Mouse (Mus musculus): Measurements from ENCODE around the gene Hist1h2ah. TPM values are rescaled to one million over a fixed set of nuclear protein-coding genes. Genes with fewer than 3 reads are reported as not detected.

Hist1h2ah gene
- polyA plus RNA-seq, 1 experiment, result not detected

GRCm38 (mm10) chr13:22005605-22006333, 29.6 kb downstream of the Hist1h2ah start:
- Histone ChIP-seq H3K4me3 (replicated peaks; ENCODE audit: insufficient read depth, low read depth, low read length) (peak overlapping the region; percentile 54), H3K27me3 (ENCODE audit: control insufficient read depth, insufficient read depth, low read length) (peaks cover 10% of the 10 kb centered on the region; the same call in 1 of the 2 replicates), H3K27ac (ENCODE audit: insufficient read depth, low read length) (no peak overlapping the region), H3K4me1 (ENCODE audit: control insufficient read depth, insufficient read depth, low read length) (peaks cover 5% of the 10 kb centered on the region; the same call in 1 of the 2 replicates)
- under 1% methylated on average over 45 of the region's 45 CpGs for WGBS
- DNase-seq, result peak in 1 of 2 experiments; percentile 46
- no peak for TF ChIP-seq POLR2A (IDR thresholded peaks at IDR 0.05; ENCODE audit: borderline replicate concordance, insufficient read depth, low read length)
- no peak for TF ChIP-seq CTCF (IDR thresholded peaks at IDR 0.05; ENCODE audit: borderline replicate concordance, insufficient read depth, low read depth, low read length)

GRCm38 (mm10) chr13:22001823-22002222, 33.5 kb downstream of the Hist1h2ah start:
- no peak overlapping the region for H3K27ac ChIP-seq (ENCODE audit: insufficient read depth, low read length)
- H3K27me3 ChIP-seq (ENCODE audit: control insufficient read depth, insufficient read depth, low read length), result peaks cover 14% of the 10 kb centered on the region; the same call in 1 of the 2 replicates
- no peak overlapping the region for H3K4me3 ChIP-seq (replicated peaks; ENCODE audit: insufficient read depth, low read depth, low read length)
- no peak for TF ChIP-seq CTCF (IDR thresholded peaks at IDR 0.05; ENCODE audit: borderline replicate concordance, insufficient read depth, low read depth, low read length)
- TF ChIP-seq POLR2A (IDR thresholded peaks at IDR 0.05; ENCODE audit: borderline replicate concordance, insufficient read depth, low read length), result no peak
- no peak for DNase-seq
- WGBS, result 23% methylated on average over 5 of the region's 5 CpGs
- peaks cover 5% of the 10 kb centered on the region; the same call in 1 of the 2 replicates for H3K4me1 ChIP-seq (ENCODE audit: control insufficient read depth, insufficient read depth, low read length)

GRCm38 (mm10) chr13:22001346-22001745, 34.0 kb downstream of the Hist1h2ah start:
- 76% methylated on average over 2 of the region's 2 CpGs for WGBS
- H3K4me3 ChIP-seq (replicated peaks; ENCODE audit: insufficient read depth, low read depth, low read length), result no peak overlapping the region
- no peak for TF ChIP-seq CTCF (IDR thresholded peaks at IDR 0.05; ENCODE audit: borderline replicate concordance, insufficient read depth, low read depth, low read length)
- TF ChIP-seq POLR2A (IDR thresholded peaks at IDR 0.05; ENCODE audit: borderline replicate concordance, insufficient read depth, low read length), result no peak

GRCm38 (mm10) chr13:21999147-21999546, 36.2 kb downstream of the Hist1h2ah start:
- no peak for DNase-seq
- TF ChIP-seq POLR2A (IDR thresholded peaks at IDR 0.05; ENCODE audit: borderline replicate concordance, insufficient read depth, low read length), result no peak
- TF ChIP-seq CTCF (IDR thresholded peaks at IDR 0.05; ENCODE audit: borderline replicate concordance, insufficient read depth, low read depth, low read length), result no peak
- H3K4me3 ChIP-seq (replicated peaks; ENCODE audit: insufficient read depth, low read depth, low read length), result no peak overlapping the region
- H3K4me1 ChIP-seq (ENCODE audit: control insufficient read depth, insufficient read depth, low read length), result no peaks in the 10 kb centered on the region
- 32% methylated on average over 4 of the region's 4 CpGs for WGBS
- H3K27ac ChIP-seq (ENCODE audit: insufficient read depth, low read length), result no peak overlapping the region
- peaks cover 17% of the 10 kb centered on the region; the same call in 1 of the 2 replicates for H3K27me3 ChIP-seq (ENCODE audit: control insufficient read depth, insufficient read depth, low read length)

More at GRCm38 (mm10) chr13:22001346-22001745, 34.0 kb downstream of the Hist1h2ah start:
- no peak for DNase-seq
- no peak overlapping the region for H3K27ac ChIP-seq (ENCODE audit: insufficient read depth, low read length)
- peaks cover 17% of the 10 kb centered on the region; the same call in 1 of the 2 replicates for H3K27me3 ChIP-seq (ENCODE audit: control insufficient read depth, insufficient read depth, low read length)
- H3K4me1 ChIP-seq (ENCODE audit: control insufficient read depth, insufficient read depth, low read length), result peaks cover under 1% of the 10 kb centered on the region; the same call in 1 of the 2 replicates

- no peak overlapping the region for H3K27ac ChIP-seq (ENCODE audit: insufficient read depth, low read length)
- no peak overlapping the region for H3K4me3 ChIP-seq (replicated peaks; ENCODE audit: insufficient read depth, low read depth, low read length)
- no peaks in the 10 kb centered on the region for H3K4me1 ChIP-seq (ENCODE audit: control insufficient read depth, insufficient read depth, low read length)
- peaks cover 17% of the 10 kb centered on the region; the same call in 1 of the 2 replicates for H3K27me3 ChIP-seq (ENCODE audit: control insufficient read depth, insufficient read depth, low read length)
- WGBS, result 35% methylated on average over 3 of the region's 3 CpGs
- DNase-seq, result no peak
- TF ChIP-seq CTCF (IDR thresholded peaks at IDR 0.05; ENCODE audit: borderline replicate concordance, insufficient read depth, low read depth, low read length) (no peak), POLR2A (IDR thresholded peaks at IDR 0.05; ENCODE audit: borderline replicate concordance, insufficient read depth, low read length) (no peak)
Observed at GRCm38 (mm10) chr13:21998412-21998811, 37.0 kb downstream of the Hist1h2ah start.

GRCm38 (mm10) chr13:21997821-21998220, 37.5 kb downstream of the Hist1h2ah start:
- H3K27ac ChIP-seq (ENCODE audit: insufficient read depth, low read length), result no peak overlapping the region
- TF ChIP-seq CTCF (IDR thresholded peaks at IDR 0.05; ENCODE audit: borderline replicate concordance, insufficient read depth, low read depth, low read length) (no peak), POLR2A (IDR thresholded peaks at IDR 0.05; ENCODE audit: borderline replicate concordance, insufficient read depth, low read length) (no peak)
- H3K4me1 ChIP-seq (ENCODE audit: control insufficient read depth, insufficient read depth, low read length), result no peaks in the 10 kb centered on the region
- DNase-seq, result no peak
- WGBS, result 6% methylated on average over 4 of the region's 4 CpGs
- H3K27me3 ChIP-seq (ENCODE audit: control insufficient read depth, insufficient read depth, low read length), result peaks cover 17% of the 10 kb centered on the region; the same call in 1 of the 2 replicates
- no peak overlapping the region for H3K4me3 ChIP-seq (replicated peaks; ENCODE audit: insufficient read depth, low read depth, low read length)

GRCm38 (mm10) chr13:21997201-21997820, 38.1 kb downstream of the Hist1h2ah start:
- H3K27ac ChIP-seq (ENCODE audit: insufficient read depth, low read length), result no peak overlapping the region
- 4% methylated on average over 21 of the region's 21 CpGs for WGBS
- no peak overlapping the region for H3K4me3 ChIP-seq (replicated peaks; ENCODE audit: insufficient read depth, low read depth, low read length)
- H3K27me3 ChIP-seq (ENCODE audit: control insufficient read depth, insufficient read depth, low read length), result peaks cover 17% of the 10 kb centered on the region; the same call in 1 of the 2 replicates
- no peak for TF ChIP-seq CTCF (IDR thresholded peaks at IDR 0.05; ENCODE audit: borderline replicate concordance, insufficient read depth, low read depth, low read length)
- TF ChIP-seq POLR2A (IDR thresholded peaks at IDR 0.05; ENCODE audit: borderline replicate concordance, insufficient read depth, low read length), result no peak
- no peak for DNase-seq
- H3K4me1 ChIP-seq (ENCODE audit: control insufficient read depth, insufficient read depth, low read length), result no peaks in the 10 kb centered on the region

Measured in cerebellum, adult 2 months (tissue).